Mouse (Mus musculus) ES-E14 (cell line): Measurements from ENCODE around the gene Slc2a9. TPM values are rescaled to one million over a fixed set of nuclear protein-coding genes. Genes with fewer than 3 reads are reported as not detected.
A peak's percentile ranks its signal among the peaks of the same experiment; 100 is the strongest.

ENCODE experiments used
- DNase-seq: peaks from one replicate; pipeline ENCODE4 v3.0.0-alpha.2; 2013; ENCODE audit warnings: low read depth, low spot score
- H3K27ac ChIP-seq: 2 replicates; pipeline ENCODE4 v1.5.1; 2012; ENCODE audit warnings: low read depth, mild to moderate bottlenecking, low read length, moderate library complexity, mixed read lengths; ENCODE audit not compliant: poor library complexity, insufficient read depth, severe bottlenecking
- H3K36me3 ChIP-seq: 2 replicates; pipeline ENCODE4 v1.6.1; 2012; ENCODE audit warnings: mild to moderate bottlenecking, low read length, moderate library complexity, mixed read lengths; ENCODE audit not compliant: control insufficient read depth, poor library complexity, insufficient read depth, severe bottlenecking
- H3K4me1 ChIP-seq, 2 experiments: fragments of 150-350 bp in 1 of 2; sonication (generic) in 1 of 2; 2 replicates each; pipeline ENCODE4 v1.6.1; 2012; ENCODE audit warnings: low read length in 2 of 2, mild to moderate bottlenecking in 1 of 2, mixed read lengths in 1 of 2; ENCODE audit not compliant: control insufficient read depth in 2 of 2, insufficient read depth in 2 of 2, poor library complexity in 1 of 2
- H3K4me3 ChIP-seq, 2 experiments: fragments of 150-350 bp in 1 of 2; sonication (generic) in 1 of 2; 2 replicates each; pipeline ENCODE4 v1.5.1; 2012; ENCODE audit warnings: low read length in 2 of 2, low read depth in 1 of 2, mild to moderate bottlenecking in 1 of 2, mixed read lengths in 1 of 2; ENCODE audit not compliant: insufficient read depth in 1 of 2, poor library complexity in 1 of 2, severe bottlenecking in 1 of 2
- H3K9ac ChIP-seq: 2 replicates; pipeline ENCODE4 v1.6.1; 2012; ENCODE audit warnings: low read depth, mild to moderate bottlenecking, low read length, mixed read lengths; ENCODE audit not compliant: poor library complexity, insufficient read depth, severe bottlenecking
- H3K9me3 ChIP-seq: fragments of 150-350 bp; sonication (generic); 2 replicates; pipeline ENCODE4 v1.6.1; 2012; ENCODE audit warnings: low read depth, mild to moderate bottlenecking, low read length; ENCODE audit not compliant: control insufficient read depth, insufficient read depth
- CHD2 ChIP-seq: IDR thresholded peaks from 2 replicates; pipeline ENCODE4 v1.6.1; 2014; ENCODE audit warnings: mild to moderate bottlenecking, low read depth, low read length, inconsistent platforms
- HCFC1 ChIP-seq: IDR thresholded peaks from 2 replicates; pipeline ENCODE4 v1.6.1; 2012; ENCODE audit warnings: low read length, inconsistent platforms, borderline replicate concordance; ENCODE audit not compliant: insufficient read depth
- MAFK ChIP-seq: IDR thresholded peaks from 2 replicates; pipeline ENCODE4 v1.6.1; 2014; ENCODE audit warnings: mild to moderate bottlenecking, low read depth, low read length, inconsistent platforms; ENCODE audit not compliant: insufficient read depth
- ZC3H11A ChIP-seq: IDR thresholded peaks from 2 replicates; pipeline ENCODE4 v1.6.1; 2012; ENCODE audit warnings: low read depth, mild to moderate bottlenecking, inconsistent platforms, low read length, borderline replicate concordance
- ZNF384 ChIP-seq: IDR thresholded peaks from 2 replicates; pipeline ENCODE4 v1.6.1; 2012; ENCODE audit warnings: low read depth, low read length, inconsistent platforms
- in situ Hi-C, 2 experiments: fragments of 600-800 bp; cut with MboI; formaldehyde crosslinking; loops; one replicate each; pipeline ENCODE4 v1.15.1; 2025; ENCODE audit warnings: low sequenced_read_pairs in 2 of 2, inconsistent platforms in 1 of 2; ENCODE audit not compliant: unreplicated experiment in 2 of 2
- total RNA-seq: library from RNA; depleted of rRNA; stranded (reverse); fragments of 300-350 nt; gene quantifications from 2 replicates; pipeline ENCODE4 v1.2.3, GENCODE M21; 2012

The Slc2a9 gene
- total RNA-seq, 1 experiment: 0.71 TPM

DNA sequence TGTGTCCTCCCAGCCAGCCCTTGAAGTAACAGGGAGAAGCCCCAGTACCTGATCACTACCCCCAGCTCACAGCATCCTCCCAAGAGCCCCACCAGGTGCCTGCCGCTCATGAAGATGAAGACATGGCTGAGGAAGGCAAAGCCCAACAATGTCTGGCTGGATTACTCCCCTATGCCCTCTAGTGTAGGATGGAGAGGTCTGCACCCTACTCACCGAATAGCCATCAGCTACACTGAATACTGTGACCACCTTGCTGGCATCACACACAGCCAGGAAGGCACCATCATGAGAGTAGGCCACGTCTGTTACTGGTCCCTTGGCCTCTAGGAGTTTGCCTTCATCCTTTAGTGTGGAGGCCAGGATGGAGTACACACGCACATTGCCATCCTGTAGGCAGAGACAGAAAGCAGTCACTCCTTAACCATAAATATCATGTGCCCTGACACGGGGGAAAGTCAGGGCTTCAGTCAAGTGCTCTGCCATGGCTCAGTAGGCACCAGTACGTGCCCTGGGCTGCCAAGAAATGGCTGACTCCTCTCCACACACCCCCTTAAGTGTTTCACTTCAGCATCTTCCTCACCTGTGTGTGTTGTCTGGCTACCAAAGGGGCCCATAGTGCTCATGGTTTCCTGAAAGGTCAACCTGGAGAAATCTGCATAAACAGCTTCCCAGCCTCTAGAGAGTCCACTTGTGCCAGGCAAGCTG is 26.9 kb upstream of the Slc2a9 start:
- Histone ChIP-seq H3K27ac (no peak overlapping the region), H3K4me1 (no peaks in the 10 kb centered on the region), H3K4me3 (no peak overlapping the region), H3K9ac (no peak overlapping the region), H3K9me3 (no peaks in the 10 kb centered on the region), H3K36me3 (peaks cover 71% of the 10 kb centered on the region)
- in situ Hi-C loops: no loop called here
- no peak for DNase-seq
- TF ChIP-seq CHD2: no peak
- TF ChIP-seq ZC3H11A: no peak; the same call in 1 of the 2 replicates
- no peak for TF ChIP-seq ZNF384
- TF ChIP-seq HCFC1: no peak
- TF ChIP-seq MAFK: no peak

GRCm38 (mm10) chr5:38522977-38523376 is 20.0 kb upstream of the Slc2a9 start:
- no peaks in the 10 kb centered on the region; a peak in 1 of 4 replicates for H3K4me1 ChIP-seq
- H3K9me3 ChIP-seq: no peaks in the 10 kb centered on the region
- no peak overlapping the region for H3K9ac ChIP-seq
- no peak overlapping the region for H3K27ac ChIP-seq
- peaks cover 16% of the 10 kb centered on the region for H3K36me3 ChIP-seq
- DNase-seq: no peak
- no peak overlapping the region for H3K4me3 ChIP-seq
- in situ Hi-C loops: no loop called here
- no peak for TF ChIP-seq CHD2
- TF ChIP-seq ZNF384: no peak
- no peak for TF ChIP-seq ZC3H11A
- no peak for TF ChIP-seq MAFK
- no peak for TF ChIP-seq HCFC1

GRCm38 (mm10) chr5:38520838-38521237 is 17.9 kb upstream of the Slc2a9 start:
- no peaks in the 10 kb centered on the region for H3K9me3 ChIP-seq
- TF ChIP-seq MAFK: no peak
- no peak for TF ChIP-seq ZC3H11A
- TF ChIP-seq HCFC1: no peak

DNA sequence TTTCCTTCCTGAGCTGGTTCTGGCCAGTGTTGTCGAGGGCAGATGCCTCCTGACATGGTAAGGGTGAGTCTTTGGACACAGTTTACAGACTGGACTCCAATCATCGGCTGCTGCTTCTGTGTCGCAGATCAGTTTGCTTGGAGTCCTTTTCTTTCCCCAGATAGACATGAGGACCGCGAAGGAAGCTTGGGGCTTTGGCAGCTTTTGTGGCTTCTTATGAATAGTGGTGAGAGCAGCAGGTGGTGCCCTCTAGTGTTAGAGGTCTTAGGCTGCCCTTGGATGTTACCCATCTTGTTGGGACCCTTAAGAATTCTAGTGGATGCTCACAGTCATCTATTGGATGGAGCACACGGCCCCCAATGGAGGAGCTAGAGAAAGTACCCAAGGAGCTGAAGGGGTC is 13.3 kb upstream of the Slc2a9 start:
- in situ Hi-C loops: loop anchor here in 1 of 2 experiments (10.0 kb wide), 1 partner anchor 211 kb away; no protein-coding TSS in a partner anchor
- Histone ChIP-seq H3K9me3 (no peaks in the 10 kb centered on the region), H3K36me3 (no peaks in the 10 kb centered on the region), H3K4me3 (no peak overlapping the region), H3K9ac (no peak overlapping the region), H3K27ac (no peak overlapping the region), H3K4me1 (peaks cover 0 to 2% of the 10 kb centered on the region in 2 experiments; a peak in 1 of 4 replicates)
- TF ChIP-seq CHD2 (no peak), MAFK (no peak), ZC3H11A (no peak), ZNF384 (no peak), HCFC1 (no peak)
- DNase-seq: no peak

More at GRCm38 (mm10) chr5:38520838-38521237, 17.9 kb upstream of the Slc2a9 start:
- Histone ChIP-seq H3K4me3 (no peak overlapping the region), H3K4me1 (peaks cover 0 to 2% of the 10 kb centered on the region in 2 experiments; a peak in 1 of 4 replicates), H3K36me3 (peaks cover 1% of the 10 kb centered on the region; the same call in 1 of the 2 replicates), H3K9ac (no peak overlapping the region), H3K27ac (no peak overlapping the region; the same call in 1 of the 2 replicates)
- in situ Hi-C loops: no loop called here
- DNase-seq: peak; percentile 76
